Mouse (Mus musculus) mouse embryonic stem cell (cell line): ENCODE results near the gene Fam227b.

Experiments used
- in situ Hi-C, 2 experiments: fragments of 300-500 bp; cut with MboI; formaldehyde crosslinking; loops; 1 replicate in 1 of 2; 3 replicates in 1 of 2; pipeline ENCODE4 v1.14.3; 2019 to 2020; ENCODE audit warnings: low sequenced_read_pairs in 2 of 2, low pct_unique_long_range_greater_than_20kb in 1 of 2, mixed read lengths in 1 of 2; ENCODE audit not compliant: unreplicated experiment in 1 of 2

Fam227b gene

DNA sequence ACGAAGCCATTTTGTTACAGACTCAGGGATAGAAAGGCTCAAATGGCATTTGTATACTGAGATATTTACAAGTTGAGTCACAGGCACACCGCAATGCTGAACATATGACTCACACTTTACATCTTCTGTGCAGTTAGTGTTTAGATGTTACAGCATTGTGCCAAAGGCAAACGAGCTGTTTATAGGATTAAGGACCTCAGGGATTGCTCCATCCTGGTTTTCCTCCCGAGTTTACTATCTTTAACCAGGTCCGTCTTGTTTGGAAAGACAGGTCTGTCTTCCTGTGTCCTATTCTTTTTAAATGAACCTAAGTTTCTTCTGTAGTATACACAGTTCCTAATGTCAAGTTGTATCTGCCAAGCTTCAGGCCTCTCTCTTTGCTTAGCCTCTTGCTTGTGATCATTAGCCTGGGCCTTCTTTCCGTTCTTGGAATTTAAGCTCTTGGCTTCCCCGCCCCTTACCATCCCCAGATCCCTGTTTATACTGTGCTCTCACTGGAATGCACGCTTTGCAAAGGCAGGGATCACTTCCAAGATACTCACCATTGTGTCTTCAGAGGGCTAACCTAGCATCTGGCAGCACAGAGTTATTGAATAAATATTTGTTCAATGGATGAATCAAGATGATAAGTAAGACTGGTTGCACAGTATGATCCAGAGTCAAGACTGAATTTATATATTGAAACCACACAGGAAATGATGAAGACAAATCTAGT is 120.5 kb downstream of the Fam227b start:
- in situ Hi-C loops, result loop anchor here in 1 of 2 experiments (25.0 kb wide), 1 partner anchor 369 kb away; the partner anchor contains the start of gene Eid1

DNA sequence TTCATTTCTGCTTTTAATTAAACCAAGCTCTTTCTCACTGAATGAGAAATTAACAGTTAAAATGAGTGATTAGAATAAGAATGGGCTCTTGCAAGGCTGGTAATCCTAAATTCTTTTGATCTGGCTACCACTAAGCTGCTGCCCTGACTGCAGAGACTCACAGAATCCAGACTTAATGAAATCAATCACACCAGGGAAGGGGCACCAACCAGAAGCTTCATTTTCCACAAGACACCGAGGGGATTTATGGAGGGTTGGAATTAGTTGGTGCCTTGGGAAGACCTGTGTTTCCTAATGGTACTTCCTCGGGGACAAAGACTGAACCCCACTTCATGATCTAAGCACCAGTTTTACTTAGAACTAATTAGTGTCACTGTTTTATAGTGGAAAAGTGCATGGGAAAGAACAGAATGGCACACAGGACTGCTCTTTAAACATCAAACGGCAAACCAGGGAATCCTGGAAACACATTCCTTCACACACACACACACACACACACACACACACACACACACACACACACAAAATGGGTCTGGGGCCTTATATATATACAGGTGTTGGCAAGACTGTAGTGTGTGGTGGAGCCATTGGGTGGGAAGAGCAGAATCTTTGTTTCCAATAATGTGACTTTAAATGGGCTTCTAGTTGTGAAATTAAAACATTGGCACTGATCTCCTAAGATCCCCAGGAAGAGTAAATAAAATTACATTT is 135.9 kb downstream of the Fam227b start:
- in situ Hi-C loops, result no loop called here

GRCm38 (mm10) chr2:126014989-126015710 is 136.7 kb downstream of the Fam227b start:
- in situ Hi-C loops, result no loop called here

DNA sequence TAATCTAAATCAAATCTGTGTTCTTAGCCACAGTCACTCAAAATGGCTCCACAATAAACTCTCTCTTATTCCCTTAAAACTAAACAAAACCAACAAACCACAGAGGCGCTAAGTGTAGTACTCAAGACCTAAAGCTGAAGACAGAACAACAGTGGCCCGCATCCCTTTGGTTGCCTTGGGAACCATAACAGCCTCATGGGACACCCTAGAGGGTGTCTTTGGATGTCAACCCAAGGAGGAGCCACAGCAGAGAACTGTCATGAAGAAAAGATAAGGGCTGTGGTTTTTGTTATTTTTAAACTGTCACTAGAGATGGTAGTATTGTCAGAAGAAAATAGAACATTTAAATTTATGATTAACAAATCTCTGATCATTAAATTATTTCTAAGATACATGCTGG is 145.1 kb downstream of the Fam227b start:
- in situ Hi-C loops, result no loop called here

DNA sequence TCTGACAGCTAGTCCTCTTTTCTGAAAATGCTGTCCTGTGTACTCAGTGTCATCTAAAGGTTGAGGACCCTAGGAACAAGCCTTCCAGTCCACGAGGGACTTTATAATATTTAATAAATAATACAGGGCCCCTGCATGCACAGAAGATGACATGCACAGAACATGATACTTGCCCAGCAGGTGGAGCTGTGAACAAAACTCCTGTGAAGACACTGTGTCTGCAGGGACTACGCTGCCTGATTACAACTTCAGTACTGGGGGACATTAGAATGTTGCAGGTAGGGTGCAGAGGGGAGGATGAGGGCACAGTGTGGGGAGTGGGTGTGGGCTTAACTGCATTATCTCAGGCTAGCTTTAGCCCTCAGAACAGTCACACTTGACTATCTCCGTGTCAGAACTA is 145.7 kb downstream of the Fam227b start:
- in situ Hi-C loops, result no loop called here

- in situ Hi-C loops, result no loop called here
These were observed 149.5 kb downstream of the Fam227b start for GRCm38 (mm10) chr2:126002291-126002690.

- in situ Hi-C loops, result no loop called here
These were observed 175.9 kb downstream of the Fam227b start for GRCm38 (mm10) chr2:125975808-125976345.

DNA sequence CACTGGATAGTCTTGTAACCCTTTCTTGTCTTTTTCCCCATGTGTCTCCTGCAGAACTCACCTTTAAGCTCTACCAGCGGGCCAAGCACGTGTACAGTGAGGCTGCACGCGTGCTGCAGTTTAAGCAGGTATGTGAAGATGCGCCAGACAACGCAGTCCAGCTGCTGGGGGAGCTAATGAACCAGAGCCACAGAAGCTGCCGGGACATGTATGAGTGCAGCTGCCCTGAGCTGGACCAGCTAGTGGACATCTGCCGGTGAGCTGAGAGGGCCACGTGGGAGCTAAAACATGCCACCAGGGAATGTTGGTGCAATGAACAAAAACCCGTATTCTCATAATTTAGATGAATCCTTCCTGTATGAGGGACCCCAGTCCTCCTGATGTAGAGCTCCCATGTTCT is 176.6 kb downstream of the Fam227b start:
- in situ Hi-C loops, result no loop called here

- in situ Hi-C loops, result no loop called here
These were observed 178.6 kb downstream of the Fam227b start for GRCm38 (mm10) chr2:125973207-125973606.

GRCm38 (mm10) chr2:125968811-125969210 is 183.0 kb downstream of the Fam227b start:
- in situ Hi-C loops, result no loop called here

- in situ Hi-C loops, result no loop called here
These were observed 203.6 kb downstream of the Fam227b start for GRCm38 (mm10) chr2:125948195-125948594.

GRCm38 (mm10) chr2:125943301-125943700 is 208.5 kb downstream of the Fam227b start:
- in situ Hi-C loops, result no loop called here

DNA sequence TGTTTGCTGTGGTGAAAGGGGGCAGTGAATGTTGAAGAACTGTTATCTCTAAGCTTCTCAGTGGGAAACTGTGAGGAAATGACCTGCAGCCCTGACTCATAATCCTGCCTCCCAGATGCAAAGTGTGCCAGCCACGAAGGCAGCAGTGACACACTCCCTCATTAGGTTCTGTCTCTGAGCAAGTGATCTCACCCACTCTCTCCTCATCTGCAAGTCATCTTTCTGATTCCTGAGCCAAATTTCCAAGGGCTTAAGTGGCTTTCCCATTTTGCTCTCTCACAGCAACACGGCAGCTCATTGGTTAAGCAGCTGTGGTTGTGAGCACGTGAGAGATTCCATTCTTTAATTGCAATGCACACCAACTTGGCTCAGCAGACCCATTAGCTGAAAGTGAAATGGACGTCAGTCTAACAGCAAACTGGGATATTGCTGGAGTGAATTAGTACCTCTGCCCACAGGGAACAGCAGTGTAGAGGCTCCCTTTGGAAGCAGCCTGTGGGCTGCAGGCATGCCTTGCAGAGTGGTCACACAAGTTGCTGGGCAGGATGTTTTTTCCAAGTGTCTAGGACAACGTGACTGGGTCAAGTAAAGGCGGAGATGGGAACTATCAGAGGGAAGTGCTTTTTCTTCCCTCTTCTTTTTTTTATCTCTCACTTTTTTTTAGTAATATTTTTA is 210.6 kb downstream of the Fam227b start:
- in situ Hi-C loops, result no loop called here

- in situ Hi-C loops, result no loop called here
These were observed 212.7 kb downstream of the Fam227b start for GRCm38 (mm10) chr2:125938993-125939642.

GRCm38 (mm10) chr2:125936396-125936795 is 215.4 kb downstream of the Fam227b start:
- in situ Hi-C loops, result no loop called here

GRCm38 (mm10) chr2:125933977-125934376 is 217.8 kb downstream of the Fam227b start:
- in situ Hi-C loops, result no loop called here
